Mouse (Mus musculus) forebrain, embryonic 11.5 days (tissue): Measurements from ENCODE around the gene Sec16a. TPM values are rescaled to one million over a fixed set of nuclear protein-coding genes. Genes with fewer than 3 reads are reported as not detected.

Source experiments
- ATAC-seq: fragments of 200-750 bp; cut with Nextera tagmentation; replicated peaks from 2 replicates; pipeline ENCODE4 v1.8.0; 2017; ENCODE audit warnings: moderate TSS enrichment; ENCODE audit not compliant: low FRiP score
- DNase-seq: peaks from one replicate; pipeline ENCODE4 v3.0.0-alpha.2; 2017; ENCODE audit warnings: low spot score
- H3K27ac ChIP-seq: fragments of 300-500 bp; sonication (generic); 2 replicates; pipeline ENCODE4 v1.5.1; 2014; ENCODE audit warnings: low read depth, low read length
- H3K27me3 ChIP-seq: fragments of 300-500 bp; sonication (generic); 2 replicates; pipeline ENCODE4 v1.6.1; 2014; ENCODE audit warnings: mild to moderate bottlenecking, low read length, mixed read lengths; ENCODE audit not compliant: control insufficient read depth, insufficient read depth
- H3K36me3 ChIP-seq: fragments of 300-500 bp; sonication (generic); 2 replicates; pipeline ENCODE4 v1.6.1; 2014; ENCODE audit warnings: mild to moderate bottlenecking, low read length, moderate library complexity, mixed read lengths; ENCODE audit not compliant: control insufficient read depth, insufficient read depth
- H3K4me1 ChIP-seq: fragments of 300-500 bp; sonication (generic); replicated peaks from 2 replicates; pipeline ENCODE4 v1.6.1; 2014; ENCODE audit warnings: low read length, mixed read lengths; ENCODE audit not compliant: control insufficient read depth, insufficient read depth
- H3K4me2 ChIP-seq: fragments of 300-500 bp; sonication (generic); 2 replicates; pipeline ENCODE4 v1.6.1; 2014; ENCODE audit warnings: low read depth, mild to moderate bottlenecking, low read length, moderate library complexity, mixed read lengths; ENCODE audit not compliant: severe bottlenecking
- H3K4me3 ChIP-seq: fragments of 300-500 bp; sonication (generic); 2 replicates; pipeline ENCODE4 v1.5.1; 2014; ENCODE audit warnings: low read depth, low read length
- H3K9ac ChIP-seq: fragments of 300-500 bp; sonication (generic); 2 replicates; pipeline ENCODE4 v1.6.1; 2014; ENCODE audit warnings: low read length
- H3K9me3 ChIP-seq: fragments of 300-500 bp; sonication (generic); 2 replicates; pipeline ENCODE4 v1.6.1; 2016; ENCODE audit warnings: low read length, mixed read lengths; ENCODE audit not compliant: control insufficient read depth
- WGBS: fragments of 180-500 bp; shearing (Covaris S2); extraction: QIAGEN DNeasy Blood & Tissue Kit; methylation state at CpG from one replicate; pipeline ENCODE4 v1.1.7; 2014; 5-methylcytosine and 5-hydroxymethylcytosine counted together
- polyA plus RNA-seq: library from polyadenylated mRNA; unstranded; fragments of >200 nt; fragmentation: Nextera tagmentation; extraction: Ambion mirVana; gene quantifications from 2 replicates; pipeline ENCODE4 v1.2.1, GENCODE M21; 2014

Sec16a gene
- polyA plus RNA-seq, 1 experiment from 2014 or later = 40.9 TPM

DNA sequence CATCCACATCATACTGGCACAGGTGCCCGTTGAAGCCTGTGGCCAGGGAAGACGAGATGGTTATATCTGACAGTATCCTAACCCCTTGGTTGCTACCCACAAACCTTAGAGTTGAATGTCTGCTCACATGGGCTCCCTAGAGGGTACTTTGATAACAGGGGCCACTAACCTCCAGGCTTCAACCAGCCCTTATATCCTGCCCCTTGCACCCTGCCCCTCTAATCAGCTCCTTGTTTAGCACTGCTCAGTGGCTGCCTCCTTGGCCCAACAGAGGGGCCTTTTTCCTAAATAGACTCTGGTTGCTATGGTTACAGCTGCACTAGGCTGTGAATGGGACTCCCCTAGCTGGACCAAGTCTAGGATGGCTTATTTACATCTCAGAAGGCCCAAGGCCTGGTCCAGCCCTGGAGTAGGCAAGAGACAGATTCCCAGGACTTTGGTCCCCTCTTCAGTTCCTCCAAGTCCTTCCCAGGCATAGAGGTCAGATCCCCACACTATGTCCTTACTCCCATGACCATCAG, 33.7 kb upstream of the Sec16a start:
- Histone ChIP-seq H3K27ac (peak overlapping the region; percentile 27; the same call in 1 of the 2 replicates), H3K9me3 (no peaks in the 10 kb centered on the region), H3K4me3 (no peak overlapping the region), H3K27me3 (no peaks in the 10 kb centered on the region), H3K4me1 (peaks cover 33% of the 10 kb centered on the region), H3K4me2 (no peak overlapping the region), H3K36me3 (peaks cover 36% of the 10 kb centered on the region), H3K9ac (no peak overlapping the region)
- 84% methylated on average over 2 of the region's 2 CpGs for WGBS
- ATAC-seq = peak; percentile 64
- no peak for DNase-seq

- ATAC-seq (no peak), DNase-seq (no peak)
- Histone ChIP-seq H3K27me3 (no peaks in the 10 kb centered on the region), H3K36me3 (peaks cover 41% of the 10 kb centered on the region), H3K4me1 (peaks cover 29% of the 10 kb centered on the region), H3K27ac (no peak overlapping the region), H3K4me3 (no peak overlapping the region), H3K9me3 (no peaks in the 10 kb centered on the region), H3K4me2 (no peak overlapping the region), H3K9ac (no peak overlapping the region)
- WGBS = 96% methylated on average over 7 of the region's 7 CpGs
Measured at GRCm38 (mm10) chr2:26477911-26478310, 32.9 kb upstream of the Sec16a start.

DNA sequence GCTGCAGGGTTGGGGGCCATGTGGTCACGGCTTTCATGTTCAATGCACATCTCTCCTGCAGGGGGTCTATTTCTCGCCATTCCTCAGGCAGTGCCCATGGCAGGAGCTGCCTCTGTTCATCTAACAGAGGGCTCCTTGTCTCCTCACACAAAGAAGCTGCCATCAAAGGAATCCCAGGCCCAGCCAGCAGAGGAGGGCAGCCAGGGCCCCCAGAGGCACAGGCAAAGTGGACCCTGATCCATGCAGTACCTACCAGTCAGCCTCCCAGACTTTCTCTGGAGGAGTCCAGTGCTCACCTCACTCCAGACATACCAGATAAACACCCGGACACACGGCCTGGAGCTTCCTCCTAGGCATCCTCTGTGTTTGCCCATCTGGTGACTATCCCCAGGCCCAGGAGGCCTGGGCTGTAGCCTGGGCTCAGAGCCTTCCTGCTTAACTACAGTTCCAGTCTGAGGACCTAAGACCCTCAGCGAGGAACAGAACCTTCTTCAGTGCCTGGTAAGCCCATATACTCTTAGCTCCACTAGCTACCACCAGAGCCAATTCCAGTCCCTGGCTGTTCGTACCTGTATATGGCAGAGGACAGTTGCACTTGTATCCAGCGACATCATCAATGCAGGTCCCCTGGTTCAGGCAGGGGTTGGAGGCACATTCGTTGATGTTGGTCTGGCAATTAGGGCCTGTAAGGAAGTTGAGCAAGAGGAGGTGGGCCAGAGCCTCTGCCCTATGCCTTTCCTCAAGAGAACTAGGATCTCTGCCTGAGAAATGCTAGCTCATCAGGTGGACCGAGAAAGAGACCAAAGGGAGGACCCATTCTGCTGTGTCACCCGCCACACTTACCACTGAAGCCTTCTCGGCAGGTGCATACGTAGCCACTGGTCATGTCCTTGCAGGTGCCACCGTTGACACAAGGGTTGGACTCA, 30.8 kb upstream of the Sec16a start:
- WGBS = 68% methylated on average over 13 of the region's 13 CpGs
- peak overlapping the region; percentile 27 for H3K9ac ChIP-seq
- DNase-seq (peak; percentile 74), ATAC-seq (peak; percentile 67)
- peak overlapping the region; percentile 87 for H3K27ac ChIP-seq
- no peaks in the 10 kb centered on the region for H3K9me3 ChIP-seq
- peaks cover 27% of the 10 kb centered on the region for H3K4me1 ChIP-seq
- no peak overlapping the region for H3K4me3 ChIP-seq
- no peak overlapping the region; the same call in 1 of the 2 replicates for H3K4me2 ChIP-seq
- H3K36me3 ChIP-seq = peaks cover 55% of the 10 kb centered on the region
- H3K27me3 ChIP-seq = no peaks in the 10 kb centered on the region

DNA sequence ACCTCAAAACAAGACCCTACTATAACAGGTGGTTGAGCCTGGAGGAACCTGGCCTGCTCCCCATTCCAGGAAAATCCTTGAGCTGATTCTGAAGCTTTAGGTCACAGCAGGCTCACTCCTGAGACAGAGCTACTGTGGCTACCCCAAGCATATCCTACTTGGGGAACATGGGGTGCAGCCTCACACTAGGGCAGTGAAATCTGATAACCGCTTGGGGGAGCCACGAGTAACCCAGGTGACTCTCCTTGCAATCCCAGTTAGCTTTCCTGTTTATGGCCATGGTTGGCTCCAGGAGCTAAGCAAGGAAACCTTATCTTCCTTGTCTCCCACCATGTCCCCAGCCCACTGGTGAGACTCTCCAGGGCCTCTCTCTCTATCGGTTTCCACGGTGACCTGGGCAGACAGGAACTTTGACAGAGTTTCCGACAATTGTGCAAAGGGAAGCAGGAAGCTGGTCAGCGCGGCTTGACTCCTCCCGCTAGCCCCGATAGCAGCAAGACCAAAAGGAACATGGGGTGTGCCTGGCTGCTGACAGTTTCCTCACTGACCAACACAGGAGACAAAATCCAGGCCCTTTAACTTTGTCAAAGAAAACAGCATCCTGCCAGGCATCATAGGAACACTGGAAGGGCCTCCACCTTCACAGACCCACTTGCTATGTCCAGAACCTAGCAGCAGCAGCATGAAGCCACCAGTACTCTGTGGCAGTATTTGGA, 29.9 kb upstream of the Sec16a start:
- DNase-seq = no peak
- ATAC-seq = no peak
- Histone ChIP-seq H3K36me3 (peaks cover 55% of the 10 kb centered on the region), H3K4me1 (peaks cover 25% of the 10 kb centered on the region), H3K4me2 (no peak overlapping the region; the same call in 1 of the 2 replicates), H3K9ac (peak overlapping the region; percentile 27; the same call in 1 of the 2 replicates), H3K27me3 (no peaks in the 10 kb centered on the region), H3K27ac (peak overlapping the region; percentile 87), H3K4me3 (no peak overlapping the region), H3K9me3 (no peaks in the 10 kb centered on the region)
- WGBS = 51% methylated on average over 9 of the region's 9 CpGs

DNA sequence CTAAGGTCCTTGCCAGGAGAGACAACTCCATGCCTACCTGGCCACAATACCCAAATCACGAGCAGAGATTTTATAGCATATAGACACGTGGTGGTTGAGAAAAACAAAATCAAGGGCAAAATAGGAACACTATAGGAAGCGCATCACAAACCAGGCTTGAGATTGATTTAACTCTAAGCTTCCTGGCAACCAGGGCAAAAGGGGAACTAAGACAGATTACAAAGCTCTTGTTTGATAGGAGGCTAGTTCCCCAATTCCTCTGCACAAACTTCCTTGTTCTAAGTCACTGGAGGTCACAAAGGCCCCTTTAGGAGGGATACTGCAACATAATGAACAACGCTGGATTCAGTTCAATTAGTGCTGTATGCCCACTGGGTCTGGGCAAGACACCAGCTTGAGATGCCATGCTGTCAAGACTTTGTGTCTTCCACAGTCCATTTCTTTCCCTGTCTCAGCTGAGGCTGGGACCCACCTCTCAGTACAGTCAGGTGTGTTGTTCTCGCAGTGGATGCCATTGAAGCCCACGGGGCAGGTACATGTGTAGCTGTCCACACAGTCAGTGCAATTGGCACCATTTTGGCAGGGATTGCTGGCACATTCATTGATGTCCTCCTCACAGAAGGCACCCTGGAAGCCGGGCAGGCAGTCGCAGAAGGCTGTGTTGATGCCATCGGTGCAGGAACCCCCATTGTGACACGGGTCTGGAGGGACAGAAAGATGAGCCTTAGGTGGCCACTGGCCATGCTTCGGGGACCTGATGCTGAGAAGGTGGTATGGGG, 27.5 kb upstream of the Sec16a start:
- ATAC-seq = no peak
- H3K36me3 ChIP-seq = peaks cover 65% of the 10 kb centered on the region
- H3K9ac ChIP-seq = no peak overlapping the region
- 89% methylated on average over 11 of the region's 11 CpGs for WGBS
- H3K4me1 ChIP-seq = peaks cover 16% of the 10 kb centered on the region
- H3K9me3 ChIP-seq = no peaks in the 10 kb centered on the region
- H3K27ac ChIP-seq = no peak overlapping the region
- DNase-seq = no peak
- H3K4me3 ChIP-seq = no peak overlapping the region
- H3K4me2 ChIP-seq = no peak overlapping the region
- no peaks in the 10 kb centered on the region for H3K27me3 ChIP-seq

GRCm38 (mm10) chr2:26471652-26472285, 26.8 kb upstream of the Sec16a start:
- no peaks in the 10 kb centered on the region for H3K27me3 ChIP-seq
- H3K9ac ChIP-seq = no peak overlapping the region
- H3K4me3 ChIP-seq = no peak overlapping the region
- H3K4me2 ChIP-seq = no peak overlapping the region
- H3K9me3 ChIP-seq = no peaks in the 10 kb centered on the region
- DNase-seq (no peak), ATAC-seq (no peak)
- H3K27ac ChIP-seq = no peak overlapping the region
- peaks cover 67% of the 10 kb centered on the region for H3K36me3 ChIP-seq
- H3K4me1 ChIP-seq = peaks cover 14% of the 10 kb centered on the region
- 94% methylated on average over 6 of the region's 6 CpGs for WGBS

DNA sequence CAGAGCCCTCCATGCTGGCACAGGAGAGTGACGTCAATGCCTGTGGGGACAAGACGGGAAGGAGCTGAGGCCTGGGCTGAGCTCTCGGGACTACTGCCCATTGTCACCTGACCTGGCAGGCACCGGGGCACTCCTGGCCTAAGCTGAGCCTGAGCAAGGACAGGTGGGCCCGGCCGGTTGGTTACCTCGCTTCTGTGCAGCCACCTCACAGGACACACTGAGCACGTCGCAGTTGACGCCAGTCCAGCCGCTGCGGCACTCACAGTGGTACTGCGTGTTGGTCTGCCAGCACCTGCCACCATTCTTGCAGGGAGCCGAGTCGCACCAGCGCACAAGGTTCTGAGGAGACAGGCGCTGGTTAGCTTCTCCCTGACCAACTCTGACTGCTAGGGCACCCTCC, 26.0 kb upstream of the Sec16a start:
- no peaks in the 10 kb centered on the region for H3K9me3 ChIP-seq
- H3K36me3 ChIP-seq = peaks cover 69% of the 10 kb centered on the region
- DNase-seq (no peak), ATAC-seq (no peak)
- no peak overlapping the region for H3K4me2 ChIP-seq
- 92% methylated on average over 17 of the region's 17 CpGs for WGBS
- H3K4me1 ChIP-seq = peaks cover 7% of the 10 kb centered on the region
- H3K4me3 ChIP-seq = no peak overlapping the region
- H3K27ac ChIP-seq = no peak overlapping the region
- no peak overlapping the region for H3K9ac ChIP-seq
- no peaks in the 10 kb centered on the region for H3K27me3 ChIP-seq

GRCm38 (mm10) chr2:26468376-26468775, 23.4 kb upstream of the Sec16a start:
- no peak for ATAC-seq
- 92% methylated on average over 15 of the region's 15 CpGs for WGBS

More at GRCm38 (mm10) chr2:26468376-26468775, 23.4 kb upstream of the Sec16a start:
- Histone ChIP-seq H3K27me3 (no peaks in the 10 kb centered on the region), H3K4me1 (no peaks in the 10 kb centered on the region), H3K27ac (no peak overlapping the region), H3K4me2 (no peak overlapping the region), H3K9me3 (no peaks in the 10 kb centered on the region), H3K4me3 (no peak overlapping the region), H3K36me3 (peaks cover 74% of the 10 kb centered on the region), H3K9ac (no peak overlapping the region)
- DNase-seq = no peak
